Mouse (Mus musculus) lung, adult 18-20 months (tissue): Measurements from ENCODE around the gene Gm5741.
A peak's percentile ranks its signal among the peaks of the same experiment; 100 is the strongest.

Source experiments
- DNase-seq, 2 experiments: peaks; one replicate each; pipeline ENCODE4 v3.0.0; 2022; ENCODE audit warnings: mixed read lengths in 2 of 2

Gm5741 gene

GRCm38 (mm10) chr8:85072364-85072929 lies 4.7 kb upstream of the Gm5741 start:
- DNase-seq = no peak

GRCm38 (mm10) chr8:85071514-85072281 lies 3.9 kb upstream of the Gm5741 start, which contains the start of gene Dhps:
Dhps (plus strand) TSS chr8:85071757.
- DNase-seq = peak; percentile 92 to 94

- no peak for DNase-seq
Measured at GRCm38 (mm10) chr8:85071041-85071440, 3.3 kb upstream of the Gm5741 start.

GRCm38 (mm10) chr8:85067155-85067554 lies 627 bp downstream of the Gm5741 start:
- DNase-seq = no peak

GRCm38 (mm10) chr8:85065213-85065612 lies 2.6 kb downstream of the Gm5741 start:
- no peak for DNase-seq

GRCm38 (mm10) chr8:85062603-85063002 lies 5.2 kb downstream of the Gm5741 start:
- DNase-seq = no peak

- peak; percentile 91 to 94 for DNase-seq
Measured at GRCm38 (mm10) chr8:85059879-85060616, 7.7 kb downstream of the Gm5741 start, which contains the start of gene Fbxw9. Fbxw9 (plus strand) TSS chr8:85060055.

GRCm38 (mm10) chr8:85057367-85057766 lies 10.4 kb downstream of the Gm5741 start:
- no peak for DNase-seq

GRCm38 (mm10) chr8:85043619-85044018 lies 24.2 kb downstream of the Gm5741 start:
- DNase-seq = no peak

- peak; percentile 45 to 49 for DNase-seq
Measured at GRCm38 (mm10) chr8:85037681-85038531, 29.9 kb downstream of the Gm5741 start.

- DNase-seq = no peak
Measured at GRCm38 (mm10) chr8:85037366-85037680, 30.5 kb downstream of the Gm5741 start.

GRCm38 (mm10) chr8:85036718-85037365 lies 30.9 kb downstream of the Gm5741 start, which contains the start of gene Tnpo2:
Tnpo2 (plus strand) TSS chr8:85036915.
- peak; percentile 94 to 96 for DNase-seq

- DNase-seq = no peak
Measured at GRCm38 (mm10) chr8:85036381-85036717, 31.4 kb downstream of the Gm5741 start.

- no peak for DNase-seq
Measured at GRCm38 (mm10) chr8:85035728-85036310, 32.0 kb downstream of the Gm5741 start.

- no peak for DNase-seq
Measured at GRCm38 (mm10) chr8:85035165-85035727, 32.5 kb downstream of the Gm5741 start.

- peak; percentile 79 to 83 for DNase-seq
Measured at GRCm38 (mm10) chr8:85034764-85035163, 33.0 kb downstream of the Gm5741 start.

- DNase-seq = peak; percentile 35 to 69
Measured at GRCm38 (mm10) chr8:85033867-85034266, 33.9 kb downstream of the Gm5741 start.

- DNase-seq = no peak
Measured at GRCm38 (mm10) chr8:85032622-85033311, 35.0 kb downstream of the Gm5741 start.

GRCm38 (mm10) chr8:85029271-85029670 lies 38.5 kb downstream of the Gm5741 start:
- DNase-seq = no peak

- no peak for DNase-seq
Measured at GRCm38 (mm10) chr8:85027922-85028321, 39.9 kb downstream of the Gm5741 start.

GRCm38 (mm10) chr8:85027516-85027855 lies 40.3 kb downstream of the Gm5741 start:
- DNase-seq = no peak
